ENCODE assay signal across 8 mouse cellular contexts in the genomic region with DNA sequence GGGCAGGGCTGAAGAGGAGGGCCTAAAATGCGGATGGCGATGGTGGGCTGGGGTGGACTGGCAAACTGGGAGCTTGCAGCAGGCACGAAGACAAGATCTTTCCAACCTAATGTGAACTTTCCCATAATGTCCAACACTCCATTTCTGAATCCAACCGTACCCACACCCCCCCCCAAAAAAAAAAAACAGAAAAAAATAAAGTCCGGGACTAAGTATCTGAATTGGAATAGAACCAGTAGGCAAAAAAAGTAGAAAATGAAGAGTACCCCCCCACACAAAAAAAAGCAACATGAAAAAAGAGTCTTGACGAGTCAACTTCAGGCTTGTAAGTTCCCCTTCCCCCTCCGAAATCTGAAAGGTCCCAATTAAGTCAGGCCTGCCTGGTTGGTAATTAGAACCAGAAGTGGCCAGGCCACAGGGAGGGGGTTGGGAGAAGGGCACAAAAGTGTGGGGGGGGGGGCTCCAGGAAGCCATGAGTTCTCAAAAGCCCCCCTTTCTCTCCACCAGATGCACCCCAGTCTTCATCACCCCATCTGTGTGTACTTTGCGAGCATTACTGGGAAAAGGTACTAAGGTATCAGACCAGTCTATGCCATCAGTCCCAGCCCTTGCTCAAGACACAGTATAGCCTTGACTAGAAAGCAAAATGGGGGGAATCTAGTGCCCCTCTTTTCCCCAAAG. TPM values are rescaled to one million over a fixed set of nuclear protein-coding genes. Genes with fewer than 3 reads are reported as not detected.
A peak's percentile ranks its signal among the peaks of the same experiment; 100 is the strongest.
DNase-seq lines count a peak whose midpoint lies in the region; ATAC-seq and TF ChIP-seq lines count a peak whose summit lies in the region.

No protein-coding gene starts in this region.

- peak overlapping the region; percentile 96 for H3K27ac ChIP-seq in kidney, postnatal 0 days
- H3K27ac ChIP-seq in bone marrow, adult 2 months (ENCODE audit: control insufficient read depth, insufficient read depth, low read depth, low read length, poor library complexity) = peak overlapping the region; percentile 91; the same call in 1 of the 2 replicates
- H3K27ac ChIP-seq in hindbrain, embryonic 12.5 days = peak overlapping the region; percentile 86
- peak overlapping the region; percentile 59; the same call in 1 of the 2 replicates for H3K27ac ChIP-seq in midbrain, embryonic 16.5 days (ENCODE audit: low read length)

- no peaks in the 10 kb centered on the region for H3K27me3 ChIP-seq in kidney, postnatal 0 days (ENCODE audit: insufficient read depth, low read length)
- H3K27me3 ChIP-seq in hindbrain, embryonic 12.5 days = peaks cover 90% of the 10 kb centered on the region
- H3K27me3 ChIP-seq in midbrain, embryonic 16.5 days (ENCODE audit: control insufficient read depth, insufficient read depth, low read depth, low read length) = peaks cover 48% of the 10 kb centered on the region

- WGBS in kidney, postnatal 0 days = 10% methylated on average over 8 of the region's 8 CpGs
- 12% methylated on average over 8 of the region's 8 CpGs for WGBS in bone marrow, adult 2 months
- 7% methylated on average over 8 of the region's 8 CpGs for WGBS in hindbrain, embryonic 12.5 days
- 7% methylated on average over 8 of the region's 8 CpGs for WGBS in midbrain, embryonic 16.5 days

- H3K4me3 ChIP-seq in kidney, postnatal 0 days (replicated peaks; ENCODE audit: low read depth, low read length) = peak overlapping the region; percentile 71
- peak overlapping the region; percentile 35 for H3K4me3 ChIP-seq in bone marrow, adult 2 months (replicated peaks; ENCODE audit: control insufficient read depth, low read depth, low read length)
- H3K4me3 ChIP-seq in hindbrain, embryonic 12.5 days = peak overlapping the region; percentile 57
- H3K4me3 ChIP-seq in midbrain, embryonic 16.5 days (ENCODE audit: low read depth, low read length) = peak overlapping the region; percentile 63

- peak overlapping the region; percentile 88 for H3K4me2 ChIP-seq in kidney, postnatal 0 days (ENCODE audit: low read length)
- H3K4me2 ChIP-seq in hindbrain, embryonic 12.5 days (replicated peaks) = peak overlapping the region; percentile 97
- H3K4me2 ChIP-seq in midbrain, embryonic 16.5 days (ENCODE audit: low read length) = peak overlapping the region; percentile 90

- no peak for ATAC-seq in kidney, postnatal 0 days (replicated peaks; ENCODE audit: low FRiP score, low read depth)
- no peak for ATAC-seq in hindbrain, embryonic 12.5 days (ENCODE audit: low FRiP score)
- no peak for ATAC-seq in midbrain, embryonic 16.5 days

- TF ChIP-seq CTCF in kidney, postnatal 0 days (IDR thresholded peaks at IDR 0.05; ENCODE audit: low read depth) = no peak
- no peak for TF ChIP-seq CTCF in bone marrow, adult 2 months (IDR thresholded peaks at IDR 0.05; ENCODE audit: control insufficient read depth, insufficient read depth, low read length)

- DNase-seq in kidney, postnatal 0 days (ENCODE audit: low spot score) = no peak
- DNase-seq in kidney, adult 18-20 months = no peak
- DNase-seq in spleen, postnatal 14 days (ENCODE audit: low spot score in 2 of 2) = no peak
- no peak for DNase-seq in thymus, postnatal 14 days
- DNase-seq in adrenal gland, adult (ENCODE audit: inconsistent age in 2 of 2, low spot score in 1 of 2) = no peak

- no peak for TF ChIP-seq POLR2A in bone marrow, adult 2 months (IDR thresholded peaks at IDR 0.05; ENCODE audit: borderline replicate concordance, control insufficient read depth, low read depth, low read length)

- no peaks in the 10 kb centered on the region for H3K36me3 ChIP-seq in kidney, postnatal 0 days (ENCODE audit: insufficient read depth, low read length)
- no peaks in the 10 kb centered on the region for H3K36me3 ChIP-seq in hindbrain, embryonic 12.5 days
- H3K36me3 ChIP-seq in midbrain, embryonic 16.5 days (ENCODE audit: control insufficient read depth, insufficient read depth, low read length) = no peaks in the 10 kb centered on the region

- H3K4me1 ChIP-seq in kidney, postnatal 0 days (replicated peaks; ENCODE audit: insufficient read depth, low read length) = peaks cover 37% of the 10 kb centered on the region
- peaks cover 1% of the 10 kb centered on the region; the same call in 1 of the 2 replicates for H3K4me1 ChIP-seq in bone marrow, adult 2 months (ENCODE audit: control insufficient read depth, insufficient read depth, low read length)
- H3K4me1 ChIP-seq in hindbrain, embryonic 12.5 days = peaks cover 44% of the 10 kb centered on the region
- peaks cover 18% of the 10 kb centered on the region for H3K4me1 ChIP-seq in midbrain, embryonic 16.5 days (ENCODE audit: control insufficient read depth, insufficient read depth, low read length)

- no peaks in the 10 kb centered on the region for H3K9me3 ChIP-seq in kidney, postnatal 0 days (replicated peaks; ENCODE audit: low read length)
- H3K9me3 ChIP-seq in hindbrain, embryonic 12.5 days (replicated peaks) = no peaks in the 10 kb centered on the region
- no peaks in the 10 kb centered on the region for H3K9me3 ChIP-seq in midbrain, embryonic 16.5 days (replicated peaks; ENCODE audit: control insufficient read depth, low read length, poor library complexity, severe bottlenecking)

- peak overlapping the region; percentile 72 for H3K9ac ChIP-seq in kidney, postnatal 0 days (ENCODE audit: low read depth, low read length)
- peak overlapping the region; percentile 60 for H3K9ac ChIP-seq in hindbrain, embryonic 12.5 days
- H3K9ac ChIP-seq in midbrain, embryonic 16.5 days (ENCODE audit: low read depth, low read length) = peak overlapping the region; percentile 72

RNA-seq across cellular contexts. Expression of a gene that starts 9.0 kb away (rescaled TPM):
- 23.2 and 23.5 TPM in 2 replicates for polyA plus RNA-seq in kidney, postnatal 0 days (2015; fragmentation: Nextera tagmentation; extraction: Ambion mirVana)
- polyA plus RNA-seq in bone marrow, adult 2 months (2011; ENCODE audit: insufficient read depth, insufficient read length, low replicate concordance, missing spikeins) = 17.1 and 36.3 TPM in 2 replicates
- 42.2 and 45.6 TPM in 2 replicates for polyA plus RNA-seq in hindbrain, embryonic 12.5 days (2016; fragmentation: Nextera tagmentation; extraction: Ambion mirVana)
- 4.1 and 6.0 TPM in 2 replicates for polyA plus RNA-seq in midbrain, embryonic 16.5 days (2015; fragmentation: Nextera tagmentation; extraction: Ambion mirVana)

RNA-seq across cellular contexts. Expression of a gene that starts 16.5 kb away (rescaled TPM):
- 0.69 and 1.2 TPM in 2 replicates for polyA plus RNA-seq in kidney, postnatal 0 days (2015; fragmentation: Nextera tagmentation; extraction: Ambion mirVana)
- 39.1 and 140 TPM in 2 replicates for polyA plus RNA-seq in bone marrow, adult 2 months (2011; ENCODE audit: insufficient read depth, insufficient read length, low replicate concordance, missing spikeins)
- polyA plus RNA-seq in hindbrain, embryonic 12.5 days (2016; fragmentation: Nextera tagmentation; extraction: Ambion mirVana) = 1.1 and 2.2 TPM in 2 replicates
- 0.43 and 0.80 TPM in 2 replicates for polyA plus RNA-seq in midbrain, embryonic 16.5 days (2015; fragmentation: Nextera tagmentation; extraction: Ambion mirVana)

RNA-seq across cellular contexts. Expression of a gene that starts 22.1 kb away (rescaled TPM):
- 0.23 and 0.38 TPM in 2 replicates for polyA plus RNA-seq in kidney, postnatal 0 days (2015; fragmentation: Nextera tagmentation; extraction: Ambion mirVana)
- polyA plus RNA-seq in bone marrow, adult 2 months (2011; ENCODE audit: insufficient read depth, insufficient read length, low replicate concordance, missing spikeins) = not detected in 2 replicates
- 0.30 and 0.49 TPM in 2 replicates for polyA plus RNA-seq in hindbrain, embryonic 12.5 days (2016; fragmentation: Nextera tagmentation; extraction: Ambion mirVana)
- not detected in 2 replicates for polyA plus RNA-seq in midbrain, embryonic 16.5 days (2015; fragmentation: Nextera tagmentation; extraction: Ambion mirVana)

RNA-seq across cellular contexts. Expression of a gene that starts 31.0 kb away (rescaled TPM):
- polyA plus RNA-seq in kidney, postnatal 0 days (2015; fragmentation: Nextera tagmentation; extraction: Ambion mirVana) = 68.2 and 73.2 TPM in 2 replicates
- polyA plus RNA-seq in bone marrow, adult 2 months (2011; ENCODE audit: insufficient read depth, insufficient read length, low replicate concordance, missing spikeins) = 10.5 and 13.5 TPM in 2 replicates
- polyA plus RNA-seq in hindbrain, embryonic 12.5 days (2016; fragmentation: Nextera tagmentation; extraction: Ambion mirVana) = 54.2 and 54.9 TPM in 2 replicates
- 58.7 and 59.8 TPM in 2 replicates for polyA plus RNA-seq in midbrain, embryonic 16.5 days (2015; fragmentation: Nextera tagmentation; extraction: Ambion mirVana)

RNA-seq across cellular contexts. Expression of a gene that starts 43.7 kb away (rescaled TPM):
- 142 TPM in 2 replicates for polyA plus RNA-seq in kidney, postnatal 0 days (2015; fragmentation: Nextera tagmentation; extraction: Ambion mirVana)
- 13.6 and 18.5 TPM in 2 replicates for polyA plus RNA-seq in bone marrow, adult 2 months (2011; ENCODE audit: insufficient read depth, insufficient read length, low replicate concordance, missing spikeins)
- polyA plus RNA-seq in hindbrain, embryonic 12.5 days (2016; fragmentation: Nextera tagmentation; extraction: Ambion mirVana) = 49.3 and 53.5 TPM in 2 replicates
- polyA plus RNA-seq in midbrain, embryonic 16.5 days (2015; fragmentation: Nextera tagmentation; extraction: Ambion mirVana) = 33.1 and 33.2 TPM in 2 replicates

Comparison
In these comparisons a context has a peak if more than half of its experiments do, and no peak if none do; other contexts are left out.
1. RNA of a gene that starts 16.5 kb away (polyA plus RNA-seq): 39.1 to 140 TPM in bone marrow, adult 2 months; 1.1 to 2.2 TPM in hindbrain, embryonic 12.5 days, 0.69 to 1.2 TPM in kidney, postnatal 0 days and 0.43 to 0.80 TPM in midbrain, embryonic 16.5 days; every median in the first group is over 10 times any median in the second.
2. Peak in every context shown above with its lines, with median percentiles within 50 percentile points of each other: H3K27ac ChIP-seq, H3K4me2 ChIP-seq, H3K4me3 ChIP-seq and H3K9ac ChIP-seq.